Mouse (Mus musculus) stomach, embryonic 15.5 days (tissue): ENCODE results near the gene Hist1h3e. TPM values are rescaled to one million over a fixed set of nuclear protein-coding genes. Genes with fewer than 3 reads are reported as not detected.
"Not testable (repeated sequence)": the region's sequence is repeated elsewhere in the genome, so short reads cannot be mapped to it uniquely, and the experiment has no call there.

Source experiments
- ATAC-seq: fragments of 200-750 bp; cut with Nextera tagmentation; 2 replicates; pipeline ENCODE4 v1.8.0; 2017; ENCODE audit warnings: low read depth, moderate number of reproducible peaks, moderate TSS enrichment; ENCODE audit not compliant: insufficient read depth, low FRiP score
- H3K27ac ChIP-seq: fragments of 300-500 bp; sonication (generic); 2 replicates; pipeline ENCODE4 v1.5.1; 2015; ENCODE audit warnings: mild to moderate bottlenecking, inconsistent platforms
- H3K27me3 ChIP-seq: fragments of 300-500 bp; sonication (generic); replicated peaks from 2 replicates; pipeline ENCODE4 v1.6.1; 2015; ENCODE audit warnings: inconsistent platforms
- H3K36me3 ChIP-seq: fragments of 300-500 bp; sonication (generic); 2 replicates; pipeline ENCODE4 v1.6.1; 2015; ENCODE audit warnings: inconsistent platforms
- H3K4me1 ChIP-seq: fragments of 300-500 bp; sonication (generic); 2 replicates; pipeline ENCODE4 v1.6.1; 2015; ENCODE audit warnings: inconsistent platforms
- H3K4me2 ChIP-seq: fragments of 300-500 bp; sonication (generic); 2 replicates; pipeline ENCODE4 v1.6.1; 2015; ENCODE audit warnings: mild to moderate bottlenecking, inconsistent platforms
- H3K4me3 ChIP-seq: fragments of 300-500 bp; sonication (generic); replicated peaks from 2 replicates; pipeline ENCODE4 v1.5.1; 2015; ENCODE audit warnings: inconsistent platforms
- H3K9ac ChIP-seq: fragments of 300-500 bp; sonication (generic); 2 replicates; pipeline ENCODE4 v1.6.1; 2015; ENCODE audit warnings: inconsistent platforms
- H3K9me3 ChIP-seq: fragments of 300-500 bp; sonication (generic); 2 replicates; pipeline ENCODE4 v1.6.1; 2016; ENCODE audit warnings: inconsistent platforms
- WGBS: fragments of 180-500 bp; shearing (Covaris S2); methylation state at CpG from one replicate; pipeline ENCODE4 v1.1.7; 2015; 5-methylcytosine and 5-hydroxymethylcytosine counted together
- polyA plus RNA-seq: library from polyadenylated mRNA; unstranded; fragments of >200 nt; fragmentation: Nextera tagmentation; extraction: Ambion mirVana; gene quantifications from 2 replicates; pipeline ENCODE4 v1.2.1, GENCODE M21; 2015

Gene Hist1h3e
- polyA plus RNA-seq, 1 experiment from 2014 or later, result 6.7 TPM

- H3K36me3 ChIP-seq, result not testable (repeated sequence)
- under 1% methylated on average over 32 of the region's 53 CpGs for WGBS
- peak; percentile 57 for ATAC-seq
Observed at GRCm38 (mm10) chr13:23533560-23534367, 28.4 kb downstream of the Hist1h3e start, which contains the start of gene Hist1h2af. Hist1h2af (plus strand) TSS chr13:23533906.

GRCm38 (mm10) chr13:23532262-23533075, 29.7 kb downstream of the Hist1h3e start:
- no peaks in the 10 kb centered on the region for H3K36me3 ChIP-seq
- H3K4me1 ChIP-seq, result peaks cover 20% of the 10 kb centered on the region
- peak overlapping the region; percentile 50 for H3K4me3 ChIP-seq
- peak overlapping the region; percentile 70 for H3K4me2 ChIP-seq
- peak overlapping the region; percentile 39; the same call in 1 of the 2 replicates for H3K9ac ChIP-seq
- no peaks in the 10 kb centered on the region for H3K9me3 ChIP-seq
- 15% methylated on average over 9 of the region's 9 CpGs for WGBS
- H3K27me3 ChIP-seq, result no peaks in the 10 kb centered on the region
- peak overlapping the region; percentile 98 for H3K27ac ChIP-seq
- no peak for ATAC-seq

More at GRCm38 (mm10) chr13:23533560-23534367, 28.4 kb downstream of the Hist1h3e start, which contains the start of gene Hist1h2af:
- peak within 1 kb of the TSS; percentile 98 for H3K27ac ChIP-seq
- peak within 1 kb of the TSS; percentile 34; the same call in 1 of the 2 replicates for H3K9ac ChIP-seq
- H3K9me3 ChIP-seq, H3K27me3 ChIP-seq: not testable (repeated sequence)
- peak within 1 kb of the TSS; percentile 70 for H3K4me2 ChIP-seq
- peaks cover 21% of the 10 kb centered on the region for H3K4me1 ChIP-seq
- H3K4me3 ChIP-seq, result peak within 1 kb of the TSS; percentile 50

DNA sequence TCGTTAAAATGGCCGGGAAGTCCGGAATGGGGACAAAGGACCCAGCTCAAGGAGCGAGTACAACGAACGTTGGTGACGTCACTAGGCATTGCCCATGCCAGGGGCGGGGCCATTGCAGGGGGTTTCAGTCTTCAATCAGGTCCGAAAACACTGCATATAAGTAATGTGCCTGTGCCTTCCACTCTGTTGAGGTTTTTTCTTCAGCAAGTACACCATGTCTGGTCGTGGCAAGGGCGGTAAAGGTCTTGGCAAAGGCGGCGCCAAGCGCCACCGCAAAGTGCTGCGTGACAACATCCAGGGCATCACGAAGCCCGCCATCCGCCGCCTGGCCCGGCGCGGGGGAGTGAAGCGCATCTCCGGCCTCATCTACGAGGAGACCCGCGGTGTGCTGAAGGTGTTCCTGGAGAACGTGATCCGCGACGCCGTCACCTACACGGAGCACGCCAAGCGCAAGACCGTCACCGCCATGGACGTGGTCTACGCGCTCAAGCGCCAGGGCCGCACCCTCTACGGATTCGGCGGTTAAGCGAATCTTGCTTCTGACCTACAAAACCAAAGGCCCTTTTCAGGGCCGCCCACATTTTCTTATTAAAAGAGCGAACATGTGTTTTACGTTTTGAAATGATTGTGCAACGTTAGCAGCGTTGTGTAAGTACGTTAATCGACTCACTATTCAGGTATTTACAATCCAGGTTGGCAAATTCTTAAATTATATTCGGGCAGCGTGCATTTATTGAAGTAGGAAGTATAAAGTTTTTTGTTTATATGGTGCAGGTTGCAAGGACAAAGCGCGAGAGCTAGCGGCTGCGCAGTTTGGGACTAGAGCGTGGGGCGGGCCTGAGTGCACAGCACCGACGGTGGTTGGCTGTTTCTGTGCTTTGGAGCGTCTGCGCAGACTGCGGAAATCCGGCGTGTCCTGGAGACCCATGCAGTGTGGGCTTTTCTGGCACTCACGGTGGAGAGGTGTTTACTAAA, 31.0 kb downstream of the Hist1h3e start, which contains the start of gene Hist1h4h:
Gene Hist1h4h (plus strand): TSS at position 150 of the 975 bp plus-strand sequence.
- Histone ChIP-seq H3K9me3 (no peaks in the 10 kb centered on the region), H3K4me3 (peak within 1 kb of the TSS; percentile 50), H3K4me2 (peak within 1 kb of the TSS; percentile 70), H3K9ac (peak within 1 kb of the TSS; percentile 43; the same call in 1 of the 2 replicates), H3K27me3 (no peaks in the 10 kb centered on the region), H3K27ac (peak within 1 kb of the TSS; percentile 98), H3K4me1 (peaks cover 13% of the 10 kb centered on the region), H3K36me3 (no peaks in the 10 kb centered on the region)
- ATAC-seq, result peak; percentile 77
- WGBS, result under 1% methylated on average over 60 of the region's 70 CpGs

DNA sequence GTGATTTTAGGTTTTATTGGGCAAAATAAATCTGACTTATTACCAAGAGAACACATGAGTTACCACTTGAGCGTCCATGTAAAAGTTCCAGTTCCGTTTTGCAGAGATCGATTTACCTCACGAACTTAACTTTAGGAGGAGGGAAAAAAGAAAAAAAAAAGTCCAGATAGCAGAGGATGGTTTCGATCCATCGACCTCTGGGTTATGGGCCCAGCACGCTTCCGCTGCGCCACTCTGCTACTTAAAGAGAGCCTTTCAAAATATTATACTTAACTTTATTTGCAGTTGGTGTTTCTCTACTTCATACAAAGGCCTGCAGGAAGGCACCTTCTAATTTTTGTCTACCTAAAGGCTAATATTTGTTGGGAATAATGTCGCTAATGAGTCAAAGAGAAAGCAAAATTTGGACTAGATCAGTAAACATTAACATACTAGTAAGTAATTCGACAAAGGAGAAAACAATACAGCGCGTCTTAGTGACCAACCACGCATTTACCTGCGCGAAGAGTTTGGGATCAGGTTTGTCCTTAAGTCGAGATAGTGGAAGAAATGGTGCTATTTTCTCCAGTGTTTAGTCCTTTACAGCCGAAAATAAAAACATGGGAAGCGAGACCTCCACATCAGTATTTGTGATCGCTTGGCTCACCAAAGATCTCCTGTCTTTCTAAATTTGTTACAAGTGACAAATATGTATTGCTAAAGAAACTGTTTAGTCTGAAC, 31.8 kb downstream of the Hist1h3e start:
- Histone ChIP-seq H3K27ac (peak overlapping the region; percentile 98), H3K4me1 (peaks cover 13% of the 10 kb centered on the region), H3K4me2 (peak overlapping the region; percentile 70), H3K4me3 (peak overlapping the region; percentile 50), H3K9me3 (no peaks in the 10 kb centered on the region), H3K36me3 (no peaks in the 10 kb centered on the region), H3K27me3 (no peaks in the 10 kb centered on the region), H3K9ac (peak overlapping the region; percentile 43; the same call in 1 of the 2 replicates)
- no peak for ATAC-seq
- WGBS, result 0% methylated on average over 20 of the region's 20 CpGs

- peak overlapping the region; percentile 98 for H3K27ac ChIP-seq
Observed at GRCm38 (mm10) chr13:23529480-23530165, 32.5 kb downstream of the Hist1h3e start.

DNA sequence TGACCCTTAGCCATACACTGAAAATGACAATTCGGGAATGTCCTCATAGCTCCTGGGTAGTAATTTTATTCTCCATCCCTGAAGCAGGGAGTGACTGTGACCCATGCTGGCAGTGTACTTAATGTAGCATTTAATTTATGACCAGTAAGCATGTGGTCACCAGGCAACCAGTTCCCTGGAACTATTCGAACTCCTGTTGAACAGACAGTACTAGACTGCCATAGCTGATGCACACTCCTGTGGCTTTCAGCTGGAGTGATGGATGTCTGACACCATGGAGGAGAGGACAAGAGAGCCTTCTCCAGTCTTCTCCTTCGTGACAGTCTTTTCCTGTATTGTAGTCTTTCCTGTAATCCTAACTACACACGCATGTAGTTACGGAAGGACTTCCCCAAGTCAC, 33.2 kb downstream of the Hist1h3e start:
- ATAC-seq, result no peak

More at GRCm38 (mm10) chr13:23529480-23530165, 32.5 kb downstream of the Hist1h3e start:
- ATAC-seq, result no peak
- 17% methylated on average over 2 of the region's 2 CpGs for WGBS
- no peaks in the 10 kb centered on the region for H3K9me3 ChIP-seq
- no peaks in the 10 kb centered on the region for H3K36me3 ChIP-seq
- no peaks in the 10 kb centered on the region for H3K27me3 ChIP-seq
- 0 out of 2 replicates have a peak overlapping the region, but pooled peaks have one; percentile 6 for H3K9ac ChIP-seq
- peak overlapping the region; percentile 50 for H3K4me3 ChIP-seq
- peaks cover 13% of the 10 kb centered on the region for H3K4me1 ChIP-seq
- H3K4me2 ChIP-seq, result peak overlapping the region; percentile 70

GRCm38 (mm10) chr13:23526312-23526711, 35.9 kb downstream of the Hist1h3e start:
- peak overlapping the region; percentile 54; the same call in 1 of the 2 replicates for H3K27ac ChIP-seq
- ATAC-seq, result peak; percentile 23; the same call in 1 of the 2 replicates

More for the DNA sequence above, 33.2 kb downstream of the Hist1h3e start:
- no peaks in the 10 kb centered on the region for H3K9me3 ChIP-seq
- WGBS, result 72% methylated on average over 5 of the region's 5 CpGs
- no peak overlapping the region for H3K9ac ChIP-seq
- no peaks in the 10 kb centered on the region for H3K27me3 ChIP-seq
- H3K27ac ChIP-seq, result no peak overlapping the region
- H3K4me2 ChIP-seq, result no peak overlapping the region
- H3K4me3 ChIP-seq, result no peak overlapping the region
- H3K4me1 ChIP-seq, result peaks cover 13% of the 10 kb centered on the region
- no peaks in the 10 kb centered on the region for H3K36me3 ChIP-seq

GRCm38 (mm10) chr13:23525901-23526300, 36.3 kb downstream of the Hist1h3e start:
- H3K4me3 ChIP-seq, result peak overlapping the region; percentile 48
- no peak overlapping the region for H3K27ac ChIP-seq
- H3K9me3 ChIP-seq, result no peaks in the 10 kb centered on the region
- no peak for ATAC-seq
- H3K4me2 ChIP-seq, result peak overlapping the region; percentile 61
- no peaks in the 10 kb centered on the region for H3K36me3 ChIP-seq
- peaks cover 4% of the 10 kb centered on the region for H3K4me1 ChIP-seq
- H3K9ac ChIP-seq, result no peak overlapping the region
- 4% methylated on average over 10 of the region's 10 CpGs for WGBS
- no peaks in the 10 kb centered on the region for H3K27me3 ChIP-seq

More at GRCm38 (mm10) chr13:23526312-23526711, 35.9 kb downstream of the Hist1h3e start:
- Histone ChIP-seq H3K4me2 (peak overlapping the region; percentile 61), H3K27me3 (no peaks in the 10 kb centered on the region), H3K36me3 (no peaks in the 10 kb centered on the region), H3K4me1 (peaks cover 4% of the 10 kb centered on the region), H3K9ac (no peak overlapping the region), H3K4me3 (peak overlapping the region; percentile 48), H3K9me3 (no peaks in the 10 kb centered on the region)
- WGBS, result under 1% methylated on average over 17 of the region's 17 CpGs

GRCm38 (mm10) chr13:23524654-23525053, 37.5 kb downstream of the Hist1h3e start:
- H3K27ac ChIP-seq, result no peak overlapping the region
- peaks cover 4% of the 10 kb centered on the region for H3K4me1 ChIP-seq
- no peak overlapping the region for H3K4me3 ChIP-seq
- 11% methylated on average over 5 of the region's 5 CpGs for WGBS
- H3K9me3 ChIP-seq, result no peaks in the 10 kb centered on the region
- H3K36me3 ChIP-seq, result no peaks in the 10 kb centered on the region
- no peak overlapping the region for H3K9ac ChIP-seq
- no peak; the same call in 1 of the 2 replicates for ATAC-seq
- H3K4me2 ChIP-seq, result no peak overlapping the region
- H3K27me3 ChIP-seq, result no peaks in the 10 kb centered on the region

- H3K4me1 ChIP-seq, result peaks cover 2% of the 10 kb centered on the region
- H3K9ac ChIP-seq, result no peak overlapping the region
- H3K36me3 ChIP-seq, result no peaks in the 10 kb centered on the region
- no peak overlapping the region for H3K4me2 ChIP-seq
- no peak for ATAC-seq
- no peak overlapping the region for H3K27ac ChIP-seq
- no peak overlapping the region for H3K4me3 ChIP-seq
- 43% methylated on average over 5 of the region's 5 CpGs for WGBS
- no peaks in the 10 kb centered on the region for H3K9me3 ChIP-seq
- no peaks in the 10 kb centered on the region for H3K27me3 ChIP-seq
Observed at GRCm38 (mm10) chr13:23523976-23524375, 38.2 kb downstream of the Hist1h3e start.
